Mouse (Mus musculus) brain, embryonic 14.5 days (tissue): ENCODE measurements around the gene Steap4.

Source experiments
- CTCF ChIP-seq: fragments of 200-500 bp; IDR thresholded peaks from 2 replicates; pipeline ENCODE4 v1.5.1; 2012; ENCODE audit warnings: inconsistent platforms, mild to moderate bottlenecking, moderate library complexity, borderline replicate concordance; ENCODE audit not compliant: insufficient read depth, insufficient read length; ENCODE audit errors: extremely low read depth
- POLR2A ChIP-seq: fragments of 200-500 bp; IDR thresholded peaks from 2 replicates; pipeline ENCODE4 v1.6.1; 2012; ENCODE audit warnings: mild to moderate bottlenecking, inconsistent platforms, borderline replicate concordance; ENCODE audit not compliant: poor library complexity, insufficient read depth, insufficient read length, severe bottlenecking; ENCODE audit errors: extremely low read depth

DNA sequence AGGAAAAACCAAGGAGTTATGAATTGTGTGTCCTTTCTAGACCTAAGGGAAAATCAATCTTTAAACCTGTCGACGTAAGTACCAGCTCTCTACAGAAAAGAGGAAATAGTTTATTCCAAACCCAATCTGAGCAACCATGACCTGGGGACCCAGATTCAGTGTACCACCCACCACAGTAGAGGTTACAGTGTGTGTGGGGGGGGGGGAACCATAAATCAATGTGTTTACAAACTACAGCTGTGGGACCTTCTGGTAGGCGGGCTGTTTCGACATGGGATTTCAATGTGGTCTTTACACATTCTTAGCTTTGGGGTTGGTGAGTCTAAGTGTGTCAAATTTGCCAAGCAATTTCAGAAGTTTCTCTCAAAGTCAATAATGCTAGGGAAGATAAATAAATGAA, 2.2 kb upstream of the Steap4 start:
- no peak for TF ChIP-seq CTCF
- no peak for TF ChIP-seq POLR2A
